Comparison of ENCODE assay signal across 19 mouse cellular contexts in genomic region chr16:93028016-93028415, GRCm38 (mm10).
"Had no signal": no experiment of that assay in that cellular context is flagged by ENCODE, and none has a peak within 500 bp of the region (broad histone marks: within the 10 kb centered on the region; RNA-seq: fewer than 3 reads in every experiment).

No protein-coding gene starts in this region.

- DNase-seq: kidney, adult 18-20 months; kidney, postnatal 10 days; kidney, postnatal 36 days; layer of hippocampus, postnatal 36 days; lung, postnatal 10 days; retina, postnatal 1 day; right cerebral cortex, postnatal 25 days; thymus, adult 2 months; thymus, postnatal 14 days; thymus, postnatal 4 days had no signal

- H3K4me2 ChIP-seq: liver, embryonic 11.5 days; lung, embryonic 15.5 days; midbrain, embryonic 13.5 days; neural tube, embryonic 13.5 days had no signal

- H3K9ac ChIP-seq: liver, embryonic 14.5 days; lung, embryonic 15.5 days; midbrain, embryonic 13.5 days; neural tube, embryonic 13.5 days had no signal

- H3K36me3 ChIP-seq: lung, embryonic 15.5 days; midbrain, embryonic 13.5 days; neural tube, embryonic 13.5 days had no signal

- H3K27me3 ChIP-seq: lung, embryonic 15.5 days; midbrain, embryonic 13.5 days; neural tube, embryonic 13.5 days had no signal

- H3K4me3 ChIP-seq: left cerebral cortex, adult 2 months; lung, embryonic 15.5 days; midbrain, embryonic 13.5 days; myocyte; neural tube, embryonic 13.5 days had no signal

- ATAC-seq: midbrain, embryonic 13.5 days; midbrain, embryonic 16.5 days had no signal

- H3K9me3 ChIP-seq: lung, embryonic 15.5 days; midbrain, embryonic 13.5 days; neural tube, embryonic 13.5 days had no signal

- H3K4me1 ChIP-seq: midbrain, embryonic 13.5 days; neural tube, embryonic 13.5 days had no signal

- H3K27ac ChIP-seq: left cerebral cortex, adult 2 months; liver, embryonic 14.5 days; lung, embryonic 15.5 days; midbrain, embryonic 13.5 days; neural tube, embryonic 13.5 days; stomach, postnatal 0 days had no signal
